Mouse (Mus musculus) stomach, embryonic 14.5 days (tissue): ENCODE data around the gene Rnaseh2c. TPM values are rescaled to one million over a fixed set of nuclear protein-coding genes. Genes with fewer than 3 reads are reported as not detected.
A peak's percentile ranks its signal among the peaks of the same experiment; 100 is the strongest.

Experiments used
- ATAC-seq: fragments of 200-750 bp; cut with Nextera tagmentation; 2 replicates; pipeline ENCODE4 v1.8.0; 2017; ENCODE audit warnings: low read depth, moderate TSS enrichment; ENCODE audit not compliant: insufficient number of reproducible peaks, insufficient read depth, low FRiP score
- H3K27ac ChIP-seq: fragments of 300-500 bp; sonication (generic); 2 replicates; pipeline ENCODE4 v1.5.1; 2014; ENCODE audit warnings: mild to moderate bottlenecking, low read length, moderate library complexity, mixed read lengths
- H3K27me3 ChIP-seq: fragments of 300-500 bp; sonication (generic); 2 replicates; pipeline ENCODE4 v1.6.1; 2014; ENCODE audit warnings: low read length, control low read depth, mixed read lengths; ENCODE audit not compliant: control insufficient read depth, insufficient read depth
- H3K36me3 ChIP-seq: fragments of 300-500 bp; sonication (generic); 2 replicates; pipeline ENCODE4 v1.6.1; 2014; ENCODE audit warnings: mild to moderate bottlenecking, control low read depth, low read length, moderate library complexity, mixed read lengths; ENCODE audit not compliant: control insufficient read depth, insufficient read depth
- H3K4me1 ChIP-seq: fragments of 300-500 bp; sonication (generic); 2 replicates; pipeline ENCODE4 v1.6.1; 2014; ENCODE audit warnings: low read length, control low read depth, mixed read lengths; ENCODE audit not compliant: control insufficient read depth, insufficient read depth
- H3K4me2 ChIP-seq: fragments of 300-500 bp; sonication (generic); replicated peaks from 2 replicates; pipeline ENCODE4 v1.6.1; 2014; ENCODE audit warnings: low read depth, low read length, control low read depth
- H3K4me3 ChIP-seq: fragments of 300-500 bp; sonication (generic); 2 replicates; pipeline ENCODE4 v1.5.1; 2014; ENCODE audit warnings: low read depth, low read length, control low read depth
- H3K9ac ChIP-seq: fragments of 300-500 bp; sonication (generic); replicated peaks from 2 replicates; pipeline ENCODE4 v1.6.1; 2014; ENCODE audit warnings: low read depth, mild to moderate bottlenecking, control low read depth, low read length, moderate library complexity, mixed read lengths
- H3K9me3 ChIP-seq: fragments of 300-500 bp; sonication (generic); 2 replicates; pipeline ENCODE4 v1.6.1; 2016; ENCODE audit warnings: low read depth, low read length, control low read depth; ENCODE audit not compliant: control insufficient read depth
- WGBS: fragments of 180-500 bp; shearing (Covaris S2); extraction: QIAGEN DNeasy Blood & Tissue Kit; methylation state at CpG from one replicate; pipeline ENCODE4 v1.1.7; 2014; 5-methylcytosine and 5-hydroxymethylcytosine counted together
- polyA plus RNA-seq: library from polyadenylated mRNA; unstranded; fragments of >200 nt; fragmentation: Nextera tagmentation; extraction: Ambion mirVana; gene quantifications from 2 replicates; pipeline ENCODE4 v1.2.1, GENCODE M21; 2014

The Rnaseh2c gene
- polyA plus RNA-seq, 1 experiment from 2014 or later, result 119 TPM

DNA sequence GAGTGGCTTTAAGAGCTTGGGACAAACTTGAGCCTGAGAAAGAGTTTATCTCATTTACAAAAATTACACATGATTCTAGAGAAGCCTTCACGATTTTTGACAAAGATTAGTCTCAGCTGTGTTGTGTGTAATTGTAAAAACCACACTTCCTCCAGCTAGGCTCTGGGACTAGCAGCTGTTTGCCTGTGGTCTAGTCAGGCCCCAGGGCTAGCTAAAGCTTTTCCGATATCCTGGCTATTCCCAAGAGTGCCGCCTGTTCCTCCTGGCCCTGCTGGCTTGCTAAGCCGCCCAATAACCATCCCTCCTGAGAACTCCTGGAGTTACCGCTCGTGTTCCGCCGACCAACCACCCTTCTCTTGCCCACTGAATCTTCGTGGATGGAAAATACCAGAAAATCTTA lies 30.4 kb downstream of the Rnaseh2c start:
- WGBS, result 79% methylated on average over 9 of the region's 9 CpGs
- no peaks in the 10 kb centered on the region for H3K27me3 ChIP-seq
- H3K36me3 ChIP-seq, result no peaks in the 10 kb centered on the region
- H3K27ac ChIP-seq, result no peak overlapping the region
- no peaks in the 10 kb centered on the region for H3K9me3 ChIP-seq
- no peak overlapping the region for H3K4me3 ChIP-seq
- H3K4me1 ChIP-seq, result no peaks in the 10 kb centered on the region
- H3K9ac ChIP-seq, result no peak overlapping the region
- no peak for ATAC-seq
- no peak overlapping the region for H3K4me2 ChIP-seq

DNA sequence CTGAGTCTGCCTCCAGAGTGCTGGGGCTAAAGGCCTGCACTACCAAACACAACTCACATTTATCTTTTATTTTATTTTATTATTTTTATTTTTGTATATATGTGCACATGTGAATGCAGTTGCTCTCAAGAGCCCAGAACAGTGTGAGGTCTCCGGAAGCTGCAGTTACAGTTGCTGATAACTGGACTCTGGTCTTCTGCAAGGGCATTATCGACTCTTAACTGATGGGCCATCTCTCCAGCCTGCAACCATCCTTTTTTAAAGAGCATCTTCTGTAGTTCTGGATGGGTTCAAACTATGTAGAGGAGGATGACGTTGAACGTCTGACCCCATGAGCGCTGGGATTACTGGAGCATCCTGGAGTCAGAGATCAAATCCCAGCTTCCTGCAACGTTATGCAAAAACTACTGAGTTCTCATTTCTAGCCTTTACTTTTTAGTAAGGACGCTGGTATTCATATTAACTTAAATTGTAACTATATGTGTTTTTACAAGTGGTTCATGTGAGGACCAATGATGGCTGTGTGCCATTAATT lies 34.4 kb downstream of the Rnaseh2c start:
- Histone ChIP-seq H3K4me1 (peaks cover 7% of the 10 kb centered on the region; the same call in 1 of the 2 replicates), H3K27me3 (no peaks in the 10 kb centered on the region), H3K27ac (no peak overlapping the region), H3K36me3 (peaks cover 24% of the 10 kb centered on the region), H3K9ac (no peak overlapping the region), H3K4me2 (peak overlapping the region; percentile 79), H3K4me3 (no peak overlapping the region), H3K9me3 (no peaks in the 10 kb centered on the region)
- ATAC-seq, result no peak
- WGBS, result 72% methylated on average over 7 of the region's 7 CpGs

DNA sequence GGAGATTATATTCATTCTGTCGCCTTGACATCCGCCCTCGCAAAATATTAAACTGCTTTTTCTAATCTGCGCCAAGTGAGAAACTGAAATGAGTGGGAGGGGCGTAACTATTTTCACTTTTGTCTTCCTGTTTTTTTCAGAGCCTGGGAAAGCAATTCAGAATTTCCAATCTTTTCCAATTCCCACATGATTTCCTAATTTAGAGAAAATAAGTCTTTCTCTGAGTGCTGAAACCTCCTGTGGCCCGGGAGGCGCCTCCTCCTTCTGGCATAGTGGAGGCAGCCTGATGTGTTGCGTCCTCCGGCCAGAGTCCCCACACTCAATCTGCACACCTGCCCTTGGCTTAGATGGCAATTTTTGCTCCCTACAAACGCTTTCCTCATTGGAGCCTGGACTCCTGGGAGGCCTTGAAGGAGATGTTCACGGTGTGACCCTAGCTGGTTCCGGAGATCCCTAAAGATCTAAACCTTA lies 34.9 kb downstream of the Rnaseh2c start:
- peak overlapping the region; percentile 83 for H3K4me3 ChIP-seq
- peaks cover 29% of the 10 kb centered on the region for H3K36me3 ChIP-seq
- H3K4me1 ChIP-seq, result peaks cover 7% of the 10 kb centered on the region; the same call in 1 of the 2 replicates
- H3K27ac ChIP-seq, result peak overlapping the region; percentile 92
- no peak for ATAC-seq
- H3K9me3 ChIP-seq, result no peaks in the 10 kb centered on the region
- WGBS, result 40% methylated on average over 12 of the region's 12 CpGs
- H3K9ac ChIP-seq, result peak overlapping the region; percentile 84
- no peaks in the 10 kb centered on the region for H3K27me3 ChIP-seq
- H3K4me2 ChIP-seq, result peak overlapping the region; percentile 79

DNA sequence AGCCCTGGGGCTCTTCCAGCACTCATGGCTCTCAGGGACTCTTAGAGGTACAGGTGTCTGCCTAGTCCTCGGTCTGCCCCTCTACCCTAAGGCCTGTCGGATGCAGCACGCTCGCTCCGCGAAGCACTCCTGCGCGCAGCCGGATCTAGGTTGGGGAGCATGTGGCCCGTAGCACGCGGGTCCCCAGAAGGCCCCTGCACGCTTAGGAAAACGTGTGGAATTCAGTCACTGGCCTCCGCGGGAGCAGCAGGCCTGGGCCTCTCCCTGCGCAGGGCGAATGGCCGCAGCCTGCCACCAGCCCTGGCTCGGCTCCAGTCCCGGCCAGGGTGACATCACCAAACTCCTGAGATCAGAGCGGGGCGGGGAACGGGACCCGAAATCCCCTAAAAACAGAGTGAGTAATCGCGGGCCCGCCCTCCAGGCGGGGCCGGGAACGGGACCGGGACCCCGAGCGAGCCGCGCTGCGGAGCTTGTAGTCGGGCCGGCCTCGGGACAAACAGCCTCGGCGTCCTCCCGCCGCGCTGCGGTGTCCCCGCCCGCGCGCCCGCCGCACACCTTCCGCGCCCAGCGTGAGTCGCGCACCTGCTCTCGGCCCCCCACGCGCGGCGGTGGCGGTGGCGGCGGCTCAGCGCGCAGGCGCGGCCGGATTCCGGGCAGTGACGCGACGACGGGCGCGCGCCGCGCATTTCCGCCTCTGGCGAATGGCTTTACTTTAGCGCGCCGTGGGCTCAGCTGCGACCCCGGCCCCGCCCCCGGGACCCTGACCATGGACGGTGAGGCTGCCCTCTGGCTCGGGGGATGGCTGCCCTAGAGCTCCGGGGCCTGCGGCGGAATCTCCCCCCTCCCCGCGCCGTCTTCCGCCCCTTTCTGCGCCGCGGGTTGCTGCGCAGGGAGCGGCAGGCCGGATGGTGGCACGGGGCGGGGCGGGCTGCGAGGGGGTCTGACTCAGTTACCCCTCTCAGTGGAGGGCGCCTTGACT lies 35.7 kb downstream of the Rnaseh2c start, which contains the start of gene Rela:
Gene Rela (plus strand): TSS at position 415 of the 979 bp plus-strand sequence.
- H3K36me3 ChIP-seq, result peaks cover 35% of the 10 kb centered on the region
- under 1% methylated on average over 102 of the region's 109 CpGs for WGBS
- peak within 1 kb of the TSS; percentile 83 for H3K4me3 ChIP-seq
- H3K27ac ChIP-seq, result peak within 1 kb of the TSS; percentile 92
- peak; percentile 85 for ATAC-seq
- H3K9me3 ChIP-seq, result no peaks in the 10 kb centered on the region
- H3K27me3 ChIP-seq, result no peaks in the 10 kb centered on the region
- peak within 1 kb of the TSS; percentile 79 for H3K4me2 ChIP-seq
- peaks cover 7% of the 10 kb centered on the region; the same call in 1 of the 2 replicates for H3K4me1 ChIP-seq
- H3K9ac ChIP-seq, result peak within 1 kb of the TSS; percentile 84

DNA sequence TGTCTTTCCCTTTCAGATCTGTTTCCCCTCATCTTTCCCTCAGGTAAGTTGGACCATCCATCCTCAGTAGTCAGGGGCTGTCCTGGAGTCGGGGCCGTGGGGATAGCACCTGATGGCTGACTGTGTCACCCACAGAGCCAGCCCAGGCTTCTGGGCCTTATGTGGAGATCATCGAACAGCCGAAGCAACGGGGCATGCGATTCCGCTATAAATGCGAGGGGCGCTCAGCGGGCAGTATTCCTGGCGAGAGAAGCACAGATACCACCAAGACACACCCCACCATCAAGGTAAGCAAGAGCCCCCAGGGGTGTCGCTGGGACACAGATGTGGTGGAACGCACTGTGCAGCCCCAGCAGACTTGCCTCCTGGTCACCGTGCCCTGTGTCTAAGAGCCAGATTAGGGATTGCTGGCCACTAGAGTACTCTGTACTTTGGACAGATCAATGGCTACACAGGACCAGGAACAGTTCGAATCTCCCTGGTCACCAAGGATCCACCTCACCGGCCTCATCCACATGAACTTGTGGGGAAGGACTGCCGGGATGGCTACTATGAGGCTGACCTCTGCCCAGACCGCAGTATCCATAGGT lies 36.8 kb downstream of the Rnaseh2c start:
- Histone ChIP-seq H3K27ac (no peak overlapping the region), H3K4me3 (peak overlapping the region; percentile 83), H3K36me3 (peaks cover 43% of the 10 kb centered on the region), H3K4me1 (peaks cover 7% of the 10 kb centered on the region; the same call in 1 of the 2 replicates), H3K4me2 (peak overlapping the region; percentile 79), H3K9ac (peak overlapping the region; percentile 84), H3K27me3 (no peaks in the 10 kb centered on the region), H3K9me3 (no peaks in the 10 kb centered on the region)
- no peak for ATAC-seq
- 92% methylated on average over 18 of the region's 18 CpGs for WGBS

DNA sequence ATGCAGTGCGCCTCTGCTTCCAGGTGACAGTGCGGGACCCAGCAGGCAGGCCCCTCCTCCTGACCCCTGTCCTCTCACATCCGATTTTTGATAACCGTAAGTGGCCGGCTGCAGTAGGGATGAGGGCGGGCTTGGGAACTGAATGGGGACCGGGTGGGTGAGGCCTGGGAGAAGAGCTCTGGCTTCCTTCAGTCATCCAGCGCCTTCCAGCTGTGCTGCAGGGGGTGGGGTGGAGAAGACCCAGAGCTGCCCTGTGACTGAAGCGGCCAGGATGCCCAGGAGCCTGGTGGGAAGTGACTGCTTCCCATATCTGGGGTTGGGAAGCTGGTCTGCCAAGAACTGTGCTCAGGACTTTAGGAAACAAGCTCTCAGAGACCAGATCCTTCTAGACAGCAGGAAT lies 38.7 kb downstream of the Rnaseh2c start:
- Histone ChIP-seq H3K36me3 (peaks cover 57% of the 10 kb centered on the region), H3K4me2 (no peak overlapping the region), H3K4me1 (peaks cover 7% of the 10 kb centered on the region; the same call in 1 of the 2 replicates), H3K9ac (no peak overlapping the region), H3K27me3 (no peaks in the 10 kb centered on the region), H3K27ac (no peak overlapping the region), H3K9me3 (no peaks in the 10 kb centered on the region), H3K4me3 (no peak overlapping the region)
- no peak for ATAC-seq
- WGBS, result 44% methylated on average over 9 of the region's 9 CpGs

DNA sequence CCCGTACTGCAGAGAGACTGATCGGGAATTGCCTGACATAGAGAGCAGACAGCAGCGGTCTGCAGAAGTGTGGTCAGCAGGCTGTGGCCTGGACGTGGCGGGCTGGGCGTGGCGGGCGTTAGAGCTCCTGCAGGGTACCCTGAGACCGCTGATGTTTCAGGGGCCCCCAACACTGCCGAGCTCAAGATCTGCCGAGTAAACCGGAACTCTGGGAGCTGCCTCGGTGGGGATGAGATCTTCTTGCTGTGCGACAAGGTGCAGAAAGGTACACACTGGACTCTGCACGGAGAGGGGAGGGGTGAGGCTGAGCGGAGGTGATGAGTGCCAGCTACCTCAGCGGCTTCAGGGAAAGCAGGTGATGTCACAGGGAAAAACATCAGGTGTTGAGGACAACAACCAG lies 39.3 kb downstream of the Rnaseh2c start:
- WGBS, result 81% methylated on average over 17 of the region's 17 CpGs
- H3K27me3 ChIP-seq, result no peaks in the 10 kb centered on the region
- peaks cover 7% of the 10 kb centered on the region; the same call in 1 of the 2 replicates for H3K4me1 ChIP-seq
- H3K4me2 ChIP-seq, result no peak overlapping the region
- no peak overlapping the region for H3K4me3 ChIP-seq
- peaks cover 64% of the 10 kb centered on the region for H3K36me3 ChIP-seq
- no peak overlapping the region for H3K9ac ChIP-seq
- H3K27ac ChIP-seq, result no peak overlapping the region
- ATAC-seq, result no peak
- no peaks in the 10 kb centered on the region for H3K9me3 ChIP-seq

DNA sequence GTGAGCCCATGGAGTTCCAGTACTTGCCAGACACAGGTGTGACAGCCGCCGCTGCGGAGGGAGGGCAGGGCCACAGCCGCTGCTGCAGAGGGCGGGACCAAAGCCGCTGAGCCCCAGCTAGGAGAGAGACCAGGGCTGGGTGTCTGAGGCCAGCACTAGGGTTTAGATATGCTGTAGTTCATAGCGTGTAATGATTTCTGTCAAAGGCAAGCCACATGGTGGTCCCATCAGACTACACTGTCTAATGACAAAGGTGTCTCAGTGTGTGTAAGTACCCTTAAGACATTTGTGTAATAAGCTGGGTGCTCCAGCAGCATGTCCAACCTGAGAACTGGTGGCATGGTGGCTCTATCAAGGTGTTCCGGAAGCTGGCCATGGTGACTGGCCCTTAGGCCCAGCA lies 40.0 kb downstream of the Rnaseh2c start:
- H3K9ac ChIP-seq, result no peak overlapping the region
- H3K27me3 ChIP-seq, result no peaks in the 10 kb centered on the region
- peaks cover 7% of the 10 kb centered on the region; the same call in 1 of the 2 replicates for H3K4me1 ChIP-seq
- H3K9me3 ChIP-seq, result no peaks in the 10 kb centered on the region
- H3K36me3 ChIP-seq, result peaks cover 70% of the 10 kb centered on the region
- H3K27ac ChIP-seq, result no peak overlapping the region
- 88% methylated on average over 8 of the region's 8 CpGs for WGBS
- no peak overlapping the region for H3K4me3 ChIP-seq
- ATAC-seq, result no peak
- H3K4me2 ChIP-seq, result no peak overlapping the region
